Mouse (Mus musculus) stomach, embryonic 16.5 days (tissue): ENCODE measurements around the gene Gm45261. TPM values are rescaled to one million over a fixed set of nuclear protein-coding genes. Genes with fewer than 3 reads are reported as not detected.

Experiments used
- ATAC-seq: fragments of 200-750 bp; cut with Nextera tagmentation; 2 replicates; pipeline ENCODE4 v1.8.0; 2017; ENCODE audit warnings: moderate number of reproducible peaks, moderate TSS enrichment; ENCODE audit not compliant: insufficient read depth, low FRiP score
- H3K27ac ChIP-seq: fragments of 300-500 bp; sonication (generic); 2 replicates; pipeline ENCODE4 v1.5.1; 2014; ENCODE audit warnings: low read length
- H3K27me3 ChIP-seq: fragments of 300-500 bp; sonication (generic); 2 replicates; pipeline ENCODE4 v1.6.1; 2014; ENCODE audit warnings: low read length, control low read depth, mixed read lengths; ENCODE audit not compliant: control insufficient read depth, insufficient read depth
- H3K36me3 ChIP-seq: fragments of 300-500 bp; sonication (generic); 2 replicates; pipeline ENCODE4 v1.6.1; 2014; ENCODE audit warnings: low read length; ENCODE audit not compliant: control insufficient read depth, insufficient read depth
- H3K4me1 ChIP-seq: fragments of 300-500 bp; sonication (generic); 2 replicates; pipeline ENCODE4 v1.6.1; 2014; ENCODE audit warnings: low read length, control low read depth, mixed read lengths; ENCODE audit not compliant: control insufficient read depth, insufficient read depth
- H3K4me2 ChIP-seq: fragments of 300-500 bp; sonication (generic); 2 replicates; pipeline ENCODE4 v1.6.1; 2014; ENCODE audit warnings: low read depth, low read length, mixed read lengths
- H3K4me3 ChIP-seq: fragments of 300-500 bp; sonication (generic); replicated peaks from 2 replicates; pipeline ENCODE4 v1.5.1; 2014; ENCODE audit warnings: mild to moderate bottlenecking, low read length
- H3K9ac ChIP-seq: fragments of 300-500 bp; sonication (generic); 2 replicates; pipeline ENCODE4 v1.6.1; 2014; ENCODE audit warnings: low read length
- H3K9me3 ChIP-seq: fragments of 300-500 bp; sonication (generic); replicated peaks from 2 replicates; pipeline ENCODE4 v1.6.1; 2016; ENCODE audit warnings: low read length, control low read depth; ENCODE audit not compliant: control insufficient read depth
- WGBS: fragments of 180-500 bp; shearing (Covaris S2); extraction: QIAGEN DNeasy Blood & Tissue Kit; methylation state at CpG from one replicate; pipeline ENCODE4 v1.1.7; 2014; 5-methylcytosine and 5-hydroxymethylcytosine counted together
- polyA plus RNA-seq: library from polyadenylated mRNA; unstranded; fragments of >200 nt; fragmentation: Nextera tagmentation; extraction: Ambion mirVana; gene quantifications from 2 replicates; pipeline ENCODE4 v1.2.1, GENCODE M21; 2015

The Gm45261 gene
- polyA plus RNA-seq, 1 experiment from 2014 or later, result not detected

DNA sequence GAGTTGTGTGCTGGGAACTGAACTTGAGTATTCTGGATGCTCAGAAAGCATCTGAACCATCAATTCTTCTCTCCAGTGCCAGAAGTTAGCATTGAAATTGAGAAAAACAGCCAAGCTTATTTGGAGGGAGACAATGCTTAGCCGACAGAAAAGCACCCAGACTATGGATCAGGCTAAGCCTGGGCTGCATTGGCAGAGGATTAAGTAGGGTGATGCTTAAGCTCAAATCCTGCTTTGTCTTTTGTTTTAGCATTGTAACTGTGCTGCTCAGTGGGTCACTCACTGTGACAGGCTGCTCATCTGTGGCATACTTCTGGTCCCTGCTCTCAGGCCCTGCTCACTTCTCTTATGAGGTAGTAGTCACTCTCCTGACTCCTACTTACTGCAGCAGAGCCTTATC, 36.6 kb downstream of the Gm45261 start:
- Histone ChIP-seq H3K9me3 (no peaks in the 10 kb centered on the region), H3K4me1 (no peaks in the 10 kb centered on the region), H3K27ac (no peak overlapping the region), H3K27me3 (no peaks in the 10 kb centered on the region), H3K36me3 (no peaks in the 10 kb centered on the region), H3K9ac (no peak overlapping the region), H3K4me3 (no peak overlapping the region), H3K4me2 (no peak overlapping the region)
- 62% methylated on average over 1 of the region's 1 CpGs for WGBS
- no peak for ATAC-seq

DNA sequence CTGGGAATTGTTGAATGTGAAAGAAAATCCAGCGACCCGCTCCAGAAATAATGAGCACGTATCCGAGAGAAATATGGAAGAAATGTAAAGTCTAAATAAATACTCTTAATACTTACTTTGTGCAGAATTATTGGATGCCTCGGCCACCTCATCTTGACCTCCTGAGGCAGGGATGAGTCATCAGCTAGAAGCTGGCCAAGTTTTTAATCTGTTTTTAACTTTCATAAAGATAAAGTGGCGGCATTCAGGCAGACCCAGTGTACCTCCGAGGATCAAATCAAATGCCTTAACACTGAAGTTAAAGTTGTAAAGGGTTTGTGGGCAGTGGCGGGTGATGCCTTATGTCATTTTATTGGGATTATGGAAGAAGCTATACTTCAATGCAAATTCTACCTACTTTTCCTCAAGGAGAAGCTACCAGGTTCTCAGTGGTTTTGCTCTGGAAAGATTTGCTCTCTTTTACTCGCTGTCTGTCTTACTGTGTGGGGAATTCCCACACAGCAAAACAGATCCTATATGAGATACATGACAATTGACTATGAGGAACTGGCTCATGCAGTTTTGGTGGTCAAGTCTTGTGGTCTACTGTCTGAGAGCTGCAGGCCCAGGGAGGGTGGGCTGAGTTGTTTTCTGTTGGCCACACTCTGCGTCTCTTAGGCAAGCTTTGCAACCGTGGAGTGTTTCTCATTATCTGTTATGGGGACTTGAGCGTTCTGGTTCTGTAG, 42.8 kb downstream of the Gm45261 start:
- Histone ChIP-seq H3K4me3 (no peak overlapping the region), H3K9ac (no peak overlapping the region), H3K27ac (no peak overlapping the region), H3K4me2 (no peak overlapping the region), H3K27me3 (no peaks in the 10 kb centered on the region), H3K4me1 (no peaks in the 10 kb centered on the region), H3K36me3 (no peaks in the 10 kb centered on the region), H3K9me3 (no peaks in the 10 kb centered on the region)
- ATAC-seq, result no peak
- WGBS, result 54% methylated on average over 12 of the region's 12 CpGs

DNA sequence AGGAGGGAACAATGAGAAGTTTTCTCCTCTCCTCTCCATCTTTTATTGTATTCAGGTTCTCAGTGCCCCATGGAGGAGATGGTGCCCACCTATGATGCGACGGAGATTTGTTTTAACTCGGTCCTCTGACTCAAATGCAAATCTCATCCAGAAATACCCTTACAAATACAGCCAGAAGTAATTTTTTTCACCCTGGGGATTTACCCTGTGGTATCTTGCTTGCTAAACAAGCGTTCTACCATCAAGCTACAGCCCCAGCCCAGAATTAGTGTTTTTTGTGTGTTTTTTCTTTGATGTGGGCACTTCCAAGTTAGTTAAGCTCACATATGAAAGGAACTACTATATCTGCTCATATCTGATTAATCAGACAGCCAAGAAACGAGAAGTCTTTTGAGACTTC, 44.9 kb downstream of the Gm45261 start:
- H3K27me3 ChIP-seq, result no peaks in the 10 kb centered on the region
- no peaks in the 10 kb centered on the region for H3K4me1 ChIP-seq
- 69% methylated on average over 5 of the region's 5 CpGs for WGBS
- H3K4me3 ChIP-seq, result no peak overlapping the region
- H3K27ac ChIP-seq, result no peak overlapping the region
- no peak for ATAC-seq
- no peaks in the 10 kb centered on the region for H3K36me3 ChIP-seq
- H3K4me2 ChIP-seq, result no peak overlapping the region
- H3K9me3 ChIP-seq, result no peaks in the 10 kb centered on the region
- no peak overlapping the region for H3K9ac ChIP-seq

DNA sequence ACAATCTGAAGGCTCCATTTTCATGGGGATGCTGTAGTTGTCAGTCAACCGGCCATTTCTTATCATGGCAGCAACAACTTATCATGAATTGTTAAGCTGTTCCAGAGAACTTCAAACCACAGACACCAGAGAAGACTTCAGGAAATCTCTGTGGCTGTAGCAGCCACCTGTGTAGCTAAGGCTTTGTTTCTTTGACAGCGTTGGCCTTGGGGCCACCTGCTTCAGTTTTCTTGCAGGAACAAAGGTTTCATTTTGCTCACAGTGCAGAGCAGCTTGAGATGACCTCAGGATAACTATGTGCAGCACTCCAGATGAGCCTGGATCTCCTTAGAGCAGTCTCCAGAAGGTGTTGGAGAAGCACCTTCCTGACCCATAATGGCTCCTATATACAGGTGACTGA, 48.7 kb downstream of the Gm45261 start:
- Histone ChIP-seq H3K4me1 (no peaks in the 10 kb centered on the region), H3K9me3 (no peaks in the 10 kb centered on the region), H3K9ac (no peak overlapping the region), H3K4me2 (no peak overlapping the region), H3K4me3 (no peak overlapping the region), H3K36me3 (no peaks in the 10 kb centered on the region), H3K27ac (no peak overlapping the region), H3K27me3 (no peaks in the 10 kb centered on the region)
- ATAC-seq, result no peak
- WGBS, result 80% methylated on average over 2 of the region's 2 CpGs

DNA sequence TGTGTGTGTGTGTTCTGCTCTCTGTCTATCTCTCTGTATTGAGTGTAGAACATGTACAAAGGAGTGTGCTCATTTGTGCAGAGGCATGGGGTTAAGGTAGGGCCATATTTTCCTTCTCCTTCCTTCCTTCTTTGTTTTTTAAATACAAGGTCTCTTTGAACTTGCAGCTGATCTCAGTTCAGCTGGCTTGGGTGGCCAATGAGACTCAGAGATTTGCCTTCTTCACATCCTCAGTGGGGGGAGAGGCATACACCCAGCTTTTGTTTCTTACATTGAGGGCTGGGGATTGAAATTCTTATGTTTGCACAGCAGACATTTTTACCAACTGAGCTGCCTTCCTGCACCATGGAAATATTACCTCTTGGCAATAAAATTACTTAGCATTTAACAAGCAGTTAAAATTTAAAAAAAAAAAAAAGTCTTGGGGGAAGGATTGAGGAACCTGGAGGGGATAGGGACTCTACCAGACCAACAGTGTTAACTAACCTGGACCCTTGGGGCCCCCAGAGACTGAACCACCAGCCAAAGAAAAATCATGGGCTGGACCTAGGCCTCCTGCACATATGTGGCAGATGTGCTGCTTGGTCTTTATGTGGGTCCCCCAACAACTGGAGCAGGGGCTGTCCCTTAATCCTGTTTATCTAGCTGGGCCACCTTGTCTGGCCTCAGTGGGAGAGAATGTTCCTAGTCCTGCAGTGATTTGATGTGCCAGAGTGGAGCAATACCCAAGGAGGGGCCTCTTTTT, 50.8 kb downstream of the Gm45261 start:
- Histone ChIP-seq H3K36me3 (no peaks in the 10 kb centered on the region), H3K4me3 (no peak overlapping the region), H3K4me2 (no peak overlapping the region), H3K27me3 (no peaks in the 10 kb centered on the region), H3K27ac (no peak overlapping the region), H3K9me3 (no peaks in the 10 kb centered on the region), H3K4me1 (no peaks in the 10 kb centered on the region), H3K9ac (no peak overlapping the region)
- ATAC-seq, result no peak

DNA sequence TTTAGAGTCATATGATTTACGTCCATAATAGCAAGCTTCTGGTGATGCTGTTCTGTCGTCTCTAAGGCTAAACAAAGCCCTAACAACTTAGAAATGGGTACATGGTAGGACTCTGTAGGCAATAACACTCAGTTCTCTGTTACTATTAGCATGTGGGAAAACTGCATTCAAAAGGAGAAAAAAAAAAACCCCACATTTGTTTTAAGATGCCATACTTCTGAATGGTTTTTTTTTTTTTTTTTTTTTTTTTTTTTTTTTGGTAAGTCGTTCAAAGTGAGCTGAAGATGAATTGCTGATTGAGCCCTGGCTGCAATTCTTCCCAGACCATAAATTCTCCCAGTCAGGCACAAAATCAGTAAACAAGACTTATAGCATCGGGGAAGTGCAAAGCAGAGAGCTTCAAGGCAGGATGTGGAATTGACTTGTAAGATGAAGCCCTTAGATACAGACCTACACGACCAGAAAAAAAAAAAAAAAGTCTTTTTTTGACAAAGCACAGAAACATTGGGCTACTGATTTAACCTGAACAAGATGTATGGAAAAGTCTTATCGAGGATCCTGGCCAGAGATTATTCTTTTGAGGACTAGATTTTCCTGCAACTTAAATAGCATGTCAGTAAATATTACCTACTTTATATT, 51.7 kb downstream of the Gm45261 start:
- Histone ChIP-seq H3K9me3 (no peaks in the 10 kb centered on the region), H3K27me3 (no peaks in the 10 kb centered on the region), H3K4me3 (no peak overlapping the region), H3K4me2 (no peak overlapping the region), H3K36me3 (no peaks in the 10 kb centered on the region), H3K4me1 (no peaks in the 10 kb centered on the region), H3K9ac (no peak overlapping the region), H3K27ac (no peak overlapping the region)
- ATAC-seq, result no peak
- WGBS, result 29% methylated on average over 6 of the region's 6 CpGs

DNA sequence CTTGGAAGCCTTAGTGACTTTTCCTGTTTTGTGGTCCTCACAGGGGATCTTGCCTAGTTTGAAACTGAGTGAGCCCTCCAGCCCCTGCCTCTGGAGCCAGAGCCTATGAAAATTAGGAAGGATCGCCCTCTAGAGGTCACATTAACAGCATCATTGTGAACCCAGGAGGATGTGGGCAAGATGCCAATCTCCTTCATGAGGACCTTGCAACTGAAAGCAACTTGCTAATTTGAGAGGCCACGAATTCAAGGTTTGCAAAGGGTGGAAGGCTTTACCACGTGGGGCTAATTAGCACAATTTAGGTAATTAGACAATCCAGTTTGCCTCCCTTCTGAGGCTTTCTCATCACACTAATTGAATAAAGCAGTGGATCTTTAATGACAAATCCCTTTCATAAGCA, 52.7 kb downstream of the Gm45261 start:
- no peaks in the 10 kb centered on the region for H3K36me3 ChIP-seq
- no peak overlapping the region for H3K27ac ChIP-seq
- no peak overlapping the region for H3K4me2 ChIP-seq
- no peak for ATAC-seq
- no peaks in the 10 kb centered on the region for H3K9me3 ChIP-seq
- no peak overlapping the region for H3K9ac ChIP-seq
- no peak overlapping the region for H3K4me3 ChIP-seq
- no peaks in the 10 kb centered on the region for H3K4me1 ChIP-seq
- no peaks in the 10 kb centered on the region for H3K27me3 ChIP-seq
- 13% methylated on average over 3 of the region's 3 CpGs for WGBS

DNA sequence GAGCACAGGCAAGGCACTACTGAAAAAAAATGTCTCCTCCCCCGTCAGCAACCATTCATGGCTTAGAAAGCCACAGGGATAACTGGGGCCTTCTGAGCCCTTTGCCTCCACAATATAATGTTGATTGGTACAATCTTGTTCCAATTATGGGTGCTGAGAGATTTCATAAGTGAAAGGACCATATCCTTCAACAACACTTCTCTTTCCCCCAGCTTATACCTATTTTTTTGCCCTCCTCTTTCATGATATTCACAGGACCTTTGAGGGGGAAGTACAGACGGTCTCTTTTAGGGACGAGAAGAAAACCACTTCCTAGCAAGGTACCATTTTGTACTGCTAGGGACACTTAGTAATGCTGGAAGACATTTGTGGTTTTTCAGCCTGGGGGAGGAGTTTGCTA, 57.1 kb downstream of the Gm45261 start:
- Histone ChIP-seq H3K36me3 (no peaks in the 10 kb centered on the region), H3K27me3 (no peaks in the 10 kb centered on the region), H3K9ac (no peak overlapping the region), H3K4me2 (no peak overlapping the region), H3K4me3 (no peak overlapping the region), H3K9me3 (no peaks in the 10 kb centered on the region), H3K4me1 (no peaks in the 10 kb centered on the region), H3K27ac (no peak overlapping the region)
- no peak for ATAC-seq
- 75% methylated on average over 3 of the region's 3 CpGs for WGBS

DNA sequence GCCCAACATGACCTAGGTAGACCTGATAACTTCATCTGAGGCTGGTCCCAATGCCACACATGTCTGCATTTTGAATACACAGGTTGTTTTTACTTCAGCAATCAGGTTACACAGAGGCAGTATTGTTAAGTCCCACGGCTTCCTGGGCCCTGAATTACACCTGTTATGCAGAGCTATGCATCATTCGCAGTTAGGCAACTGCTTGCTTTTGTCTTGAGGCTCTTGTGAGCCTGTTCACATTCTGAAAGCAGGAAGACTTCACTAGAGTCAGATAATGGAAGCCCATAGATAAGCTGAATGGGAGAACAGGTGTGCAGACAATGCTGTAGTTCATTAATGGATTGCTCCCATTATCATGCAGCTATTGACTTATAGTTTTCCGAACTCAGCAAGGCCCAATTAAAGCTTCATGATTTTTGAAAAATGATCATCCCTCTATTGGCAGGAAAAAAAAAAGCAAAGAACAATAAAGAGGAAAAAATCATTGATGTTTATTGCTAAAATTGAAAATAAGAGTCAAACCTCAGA, 57.8 kb downstream of the Gm45261 start:
- 65% methylated on average over 3 of the region's 3 CpGs for WGBS
- Histone ChIP-seq H3K27me3 (no peaks in the 10 kb centered on the region), H3K27ac (no peak overlapping the region), H3K4me1 (no peaks in the 10 kb centered on the region), H3K4me3 (no peak overlapping the region), H3K36me3 (no peaks in the 10 kb centered on the region), H3K9me3 (no peaks in the 10 kb centered on the region), H3K9ac (no peak overlapping the region), H3K4me2 (no peak overlapping the region)
- ATAC-seq, result no peak
